Mouse (Mus musculus) bone marrow macrophage, adult 2 months (primary cell): ENCODE data around the gene Tgfb2.

Experiments used
- CTCF ChIP-seq: IDR thresholded peaks from 2 replicates; pipeline ENCODE4 v1.5.1; 2012; ENCODE audit warnings: low read depth, mild to moderate bottlenecking, low read length, moderate library complexity
- POLR2A ChIP-seq: IDR thresholded peaks from 2 replicates; pipeline ENCODE4 v1.6.1; 2012; ENCODE audit warnings: mild to moderate bottlenecking, low read depth, low read length, borderline replicate concordance

DNA sequence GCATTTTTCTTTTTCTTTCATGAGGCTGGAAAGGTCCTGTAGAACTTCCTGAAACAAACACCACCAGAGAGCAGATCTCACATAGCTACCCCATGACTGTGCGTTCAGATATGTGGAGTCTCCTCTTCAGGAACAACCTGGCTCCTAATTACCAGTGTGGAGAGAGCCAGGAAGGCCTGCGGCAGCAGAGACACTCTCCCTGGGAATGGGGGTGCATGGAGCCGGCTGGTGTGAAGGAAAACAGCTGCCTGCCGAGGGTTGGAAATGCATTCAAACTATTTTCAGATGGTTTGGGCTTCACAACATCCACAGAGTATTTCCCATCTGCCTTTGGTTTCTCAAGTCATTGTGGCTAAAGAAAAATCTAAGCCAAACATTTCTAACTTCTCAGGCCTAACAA, 10.4 kb downstream of the Tgfb2 start:
- TF ChIP-seq CTCF (no peak), POLR2A (no peak)
